Mouse (Mus musculus): ENCODE data around the gene Defb42.

DNA sequence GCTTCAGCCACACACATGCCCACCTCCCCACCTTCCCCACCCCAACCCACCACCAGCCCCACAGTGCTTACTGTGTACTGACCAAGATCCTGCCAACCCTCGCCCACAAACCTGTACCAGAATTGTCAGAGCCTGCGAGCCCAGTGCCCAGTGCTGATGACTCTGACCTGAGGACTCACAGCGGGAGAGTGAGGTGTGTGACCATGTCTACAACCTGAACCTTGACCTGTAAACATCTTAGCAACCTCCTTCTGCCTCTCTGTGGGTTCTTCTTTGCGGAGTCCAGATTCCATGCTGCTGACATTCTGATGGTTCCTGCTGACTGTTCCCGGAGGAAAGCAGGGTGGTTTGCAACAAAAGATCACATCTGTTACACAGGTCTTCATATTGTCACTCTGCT, 18.6 kb downstream of the Defb42 start:
- TF ChIP-seq GATA1 (IDR thresholded peaks at IDR 0.05; ENCODE audit: borderline replicate concordance, low read length): no peak
- no peak for TF ChIP-seq FLI1 (IDR thresholded peaks at IDR 0.05; ENCODE audit: low read length)
